Mouse (Mus musculus) monocyte, adult 5-6 weeks (primary cell): ENCODE results near the gene Lrmda. TPM values are rescaled to one million over a fixed set of nuclear protein-coding genes. Genes with fewer than 3 reads are reported as not detected.

Source experiments
- ATAC-seq: fragments of 153-309, 156-312 bp; replicated peaks from 2 replicates; pipeline ENCODE4 v1.8.0; 2017; ENCODE audit warnings: mild to moderate bottlenecking; ENCODE audit not compliant: low TSS enrichment, insufficient number of reproducible peaks, severe bottlenecking, poor library complexity, low FRiP score
- total RNA-seq: library from RNA; stranded (forward); fragments of 200-1000, 200-491, 200-594 nt; gene quantifications from 3 replicates; pipeline ENCODE4 v1.2.3, GENCODE M21; 2017

The Lrmda gene
- total RNA-seq, 1 experiment from 2014 or later = 6.4 TPM

- ATAC-seq = no peak
These were observed 28.2 kb upstream of the Lrmda start for GRCm38 (mm10) chr14:21991251-21991780.

GRCm38 (mm10) chr14:21991856-21992255 lies 27.7 kb upstream of the Lrmda start:
- ATAC-seq = no peak

GRCm38 (mm10) chr14:21992321-21992885 lies 27.1 kb upstream of the Lrmda start:
- no peak for ATAC-seq

GRCm38 (mm10) chr14:21993251-21994060 lies 26.1 kb upstream of the Lrmda start:
- 0 out of 2 replicates have a peak, but pooled peaks have one; percentile 24 for ATAC-seq

GRCm38 (mm10) chr14:21994061-21994990 lies 25.2 kb upstream of the Lrmda start:
- no peak for ATAC-seq

GRCm38 (mm10) chr14:21995031-21995754 lies 24.3 kb upstream of the Lrmda start:
- ATAC-seq = peak; percentile 65

- ATAC-seq = peak; percentile 92
These were observed 19.9 kb upstream of the Lrmda start for GRCm38 (mm10) chr14:21999588-21999987.

- ATAC-seq = no peak
These were observed 16.3 kb upstream of the Lrmda start for GRCm38 (mm10) chr14:22003231-22003630.

- no peak for ATAC-seq
These were observed 15.9 kb upstream of the Lrmda start for GRCm38 (mm10) chr14:22003631-22004030.

GRCm38 (mm10) chr14:22004943-22005342 lies 14.6 kb upstream of the Lrmda start:
- ATAC-seq = no peak

GRCm38 (mm10) chr14:22007006-22007405 lies 12.5 kb upstream of the Lrmda start:
- no peak for ATAC-seq

GRCm38 (mm10) chr14:22014315-22014714 lies 5.2 kb upstream of the Lrmda start:
- ATAC-seq = no peak

- no peak for ATAC-seq
These were observed 4.7 kb upstream of the Lrmda start for GRCm38 (mm10) chr14:22014781-22015180.

- no peak for ATAC-seq
These were observed 2.5 kb upstream of the Lrmda start for GRCm38 (mm10) chr14:22017011-22017410.

GRCm38 (mm10) chr14:22019949-22020845 lies 685 bp downstream of the Lrmda start:
- 0 out of 2 replicates have a peak, but pooled peaks have one; percentile 15 for ATAC-seq

GRCm38 (mm10) chr14:22020885-22021284 lies 1.4 kb downstream of the Lrmda start:
- ATAC-seq = no peak

GRCm38 (mm10) chr14:22023533-22023932 lies 4.0 kb downstream of the Lrmda start:
- no peak for ATAC-seq
